Mouse (Mus musculus) thymus, postnatal 36 days (tissue): ENCODE data around the gene Lrrc4c.

Experiments
- DNase-seq, 2 experiments: peaks; one replicate each; pipeline ENCODE4 v3.0.0; 2022; ENCODE audit warnings: mixed read lengths in 2 of 2

Gene Lrrc4c

DNA sequence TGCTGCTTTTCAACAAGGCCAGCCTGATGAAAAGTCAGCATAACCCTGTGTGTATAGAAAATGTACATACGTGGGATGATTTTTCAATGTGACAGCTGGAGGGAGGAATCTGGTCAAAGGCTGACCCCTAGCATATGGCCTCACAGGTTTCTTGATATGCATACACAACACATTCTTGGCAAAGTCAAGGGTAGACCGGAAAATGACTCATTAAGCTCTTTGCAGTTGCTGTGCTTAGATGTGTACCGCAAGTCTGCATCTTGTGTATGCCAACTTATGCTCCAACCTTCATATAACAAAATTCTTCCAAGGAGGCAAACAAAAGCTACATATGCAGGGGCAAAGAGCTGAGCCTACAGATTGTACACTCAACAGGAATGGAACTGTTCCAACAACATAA is 631.6 kb downstream of the Lrrc4c start:
- DNase-seq: no peak

DNA sequence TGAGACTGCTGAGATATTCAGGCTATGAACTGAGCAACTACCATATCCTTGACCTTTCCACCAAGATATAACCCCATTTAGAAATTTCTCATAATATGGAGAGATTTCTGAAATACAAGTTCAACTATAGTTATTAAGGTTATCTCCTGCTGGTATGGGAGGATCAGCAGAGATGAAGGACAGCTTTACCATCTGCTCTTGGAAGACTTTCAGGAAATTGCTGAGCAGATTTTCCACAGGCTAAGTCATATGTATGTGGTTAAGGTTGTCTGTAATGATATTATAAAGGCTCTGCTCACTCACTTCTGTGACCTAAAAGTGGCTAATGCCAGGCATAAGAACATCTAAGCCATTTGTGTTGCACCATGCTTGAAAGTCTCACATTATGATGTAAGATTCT is 681.6 kb downstream of the Lrrc4c start:
- no peak for DNase-seq

DNA sequence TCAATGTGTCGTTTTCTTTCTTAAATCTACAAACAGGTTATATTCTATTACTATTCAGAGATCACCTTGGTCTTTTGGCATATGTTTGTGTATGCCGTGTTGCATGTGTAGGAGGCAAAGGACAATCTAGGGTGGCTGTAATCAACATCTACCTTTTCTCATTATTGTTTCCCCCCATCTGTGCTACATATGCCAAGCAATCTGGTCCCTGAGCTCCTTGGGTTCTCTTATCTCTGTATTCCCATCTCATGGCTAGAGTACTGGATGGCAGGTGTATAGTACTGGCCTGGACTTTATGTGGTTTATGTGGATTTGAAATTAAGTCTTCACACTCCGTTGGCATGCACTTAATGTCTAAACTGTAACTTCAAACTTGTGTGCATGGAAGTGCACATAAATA is 700.4 kb downstream of the Lrrc4c start:
- DNase-seq: no peak

DNA sequence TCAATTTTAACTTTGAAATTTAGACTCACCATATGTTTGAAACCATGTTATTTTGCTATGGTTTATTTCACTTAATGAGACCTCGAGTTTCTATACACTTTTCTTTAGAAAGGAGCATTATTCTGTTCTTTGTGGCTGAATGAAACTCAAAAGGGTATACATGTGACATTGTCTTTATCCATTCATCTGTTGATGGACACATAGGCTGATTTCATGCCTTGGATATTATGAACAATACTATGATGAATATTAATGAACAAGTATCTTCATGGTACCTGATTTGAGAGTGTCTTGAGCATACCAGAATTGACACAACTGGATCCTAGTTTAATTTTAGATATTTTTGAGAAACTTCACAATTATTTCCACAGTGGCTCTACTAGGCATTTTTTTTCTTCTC is 709.0 kb downstream of the Lrrc4c start:
- DNase-seq: no peak

DNA sequence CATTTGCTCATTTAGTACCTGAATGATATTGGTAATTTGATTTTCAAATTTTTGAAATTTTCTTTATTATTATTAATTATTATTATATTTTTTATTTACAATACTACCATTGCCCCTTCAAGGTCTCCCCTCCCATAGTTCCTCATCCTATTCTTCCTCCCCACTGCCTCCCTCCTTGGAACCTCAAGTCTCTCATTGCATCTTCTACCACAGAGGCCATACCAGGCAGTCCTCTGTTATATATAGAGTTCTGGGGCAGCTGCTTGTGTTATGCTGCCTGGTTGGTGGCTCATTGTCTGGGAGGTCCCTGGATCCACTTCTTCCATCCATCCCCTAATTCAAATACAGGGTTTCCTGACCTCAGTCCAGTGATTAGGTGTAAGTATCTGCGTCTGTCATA is 709.6 kb downstream of the Lrrc4c start:
- DNase-seq: no peak

DNA sequence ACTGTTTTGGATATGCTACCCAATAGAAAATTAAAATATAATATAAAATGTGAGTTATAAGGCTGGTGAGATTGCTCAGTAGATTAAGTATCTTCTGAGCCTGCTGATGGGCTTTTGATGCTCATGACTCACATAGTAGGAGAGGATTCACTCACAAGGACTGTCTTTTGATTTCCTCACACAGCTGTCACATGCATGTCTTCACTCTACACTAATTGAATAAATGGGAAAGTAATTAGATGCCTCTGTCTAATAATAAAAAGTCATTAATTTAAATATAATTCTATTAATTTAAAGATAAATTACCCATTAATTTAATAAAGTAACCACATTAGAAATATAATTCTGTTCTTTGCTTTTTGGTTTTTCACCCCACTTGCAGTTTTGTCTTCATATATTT is 718.4 kb downstream of the Lrrc4c start:
- DNase-seq: no peak

DNA sequence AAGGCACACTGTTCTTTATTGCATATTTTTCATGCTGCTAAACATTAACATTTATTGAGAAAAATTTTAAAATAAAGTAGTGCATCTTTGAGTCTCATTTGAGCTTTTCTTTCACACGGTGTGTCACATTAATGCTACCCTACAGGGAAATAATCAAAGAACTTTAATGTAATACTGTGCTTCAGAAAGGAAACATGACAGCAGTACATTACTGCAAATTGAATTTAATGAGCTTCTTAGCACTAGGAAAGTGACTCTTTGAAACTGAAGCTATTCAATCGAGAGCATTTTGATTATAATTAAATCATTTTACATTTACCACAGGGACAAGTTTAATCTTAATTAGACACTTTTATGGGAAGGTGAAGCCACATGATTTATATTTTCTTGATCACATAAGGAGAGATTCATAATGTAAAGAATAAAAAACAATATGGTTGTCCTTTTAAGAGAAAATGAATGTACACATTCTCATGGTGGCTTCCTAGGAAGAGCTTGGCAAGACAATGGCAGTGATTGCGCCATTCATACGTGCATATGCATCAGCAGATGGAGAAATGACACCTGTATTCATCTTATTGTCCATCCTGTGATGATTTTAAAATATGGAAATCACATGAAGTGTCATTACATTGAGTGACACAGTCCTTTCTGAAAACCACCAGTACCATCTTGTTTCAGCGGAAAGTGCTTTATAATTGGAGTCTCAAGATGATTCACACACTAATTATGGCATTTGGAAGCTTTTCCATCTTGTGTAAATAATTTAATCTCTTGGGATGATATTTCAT is 719.2 kb downstream of the Lrrc4c start:
- no peak for DNase-seq

DNA sequence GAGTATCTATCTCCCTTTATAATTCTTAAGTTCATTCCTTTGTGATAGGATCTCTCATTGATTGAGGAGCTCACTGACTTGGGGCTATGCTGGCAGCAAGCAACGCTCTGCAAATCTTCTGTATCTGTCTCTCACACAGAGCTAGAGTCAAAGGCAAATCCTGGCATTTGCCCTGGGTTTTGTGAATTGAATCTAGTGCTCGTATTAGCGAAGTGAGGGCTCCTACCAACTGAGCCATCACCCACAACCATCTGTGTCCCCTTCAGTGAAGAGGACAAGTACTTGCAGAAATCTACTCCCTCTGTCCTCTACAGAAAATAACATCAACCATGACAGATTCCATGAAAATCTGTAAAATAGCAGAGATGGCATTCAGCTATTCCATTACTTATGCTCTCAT is 726.0 kb downstream of the Lrrc4c start:
- DNase-seq: no peak

DNA sequence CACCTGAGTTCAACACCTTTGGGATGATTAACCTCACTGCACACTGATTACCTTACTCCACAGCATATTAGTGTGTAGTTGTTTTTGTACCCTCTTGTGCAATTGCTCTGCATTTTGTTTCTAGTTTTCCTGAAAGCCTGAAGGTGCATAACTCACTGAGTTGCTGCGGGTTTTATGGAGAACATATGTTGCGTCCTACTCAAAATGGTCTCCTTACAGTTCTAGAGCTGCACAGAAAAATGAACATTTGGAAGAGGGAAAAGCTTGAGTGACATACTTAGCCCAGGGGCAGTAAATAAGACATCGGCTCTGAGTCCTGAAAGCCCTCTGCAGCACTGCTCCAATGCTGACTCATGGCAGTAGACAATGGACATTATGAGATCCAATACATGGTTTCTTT is 727.7 kb downstream of the Lrrc4c start:
- no peak for DNase-seq

DNA sequence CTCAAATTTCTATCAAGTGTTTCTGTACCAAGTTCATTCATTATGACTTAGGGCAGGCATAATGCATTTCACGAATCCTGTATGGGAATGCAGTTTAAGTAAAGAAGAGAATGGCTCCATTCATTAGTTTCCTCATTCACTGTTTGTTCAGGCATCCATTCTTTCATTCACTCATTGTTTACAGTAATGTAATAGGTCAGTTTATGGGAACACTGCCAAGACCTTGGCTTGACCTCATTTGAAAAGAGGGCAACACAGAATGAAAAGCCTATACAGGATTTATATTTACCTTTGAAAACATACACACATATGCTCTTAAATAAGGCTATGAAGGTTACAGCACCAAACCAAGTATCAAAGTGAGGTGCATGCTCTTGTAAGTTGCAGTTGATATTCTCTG is 762.2 kb downstream of the Lrrc4c start:
- no peak for DNase-seq

DNA sequence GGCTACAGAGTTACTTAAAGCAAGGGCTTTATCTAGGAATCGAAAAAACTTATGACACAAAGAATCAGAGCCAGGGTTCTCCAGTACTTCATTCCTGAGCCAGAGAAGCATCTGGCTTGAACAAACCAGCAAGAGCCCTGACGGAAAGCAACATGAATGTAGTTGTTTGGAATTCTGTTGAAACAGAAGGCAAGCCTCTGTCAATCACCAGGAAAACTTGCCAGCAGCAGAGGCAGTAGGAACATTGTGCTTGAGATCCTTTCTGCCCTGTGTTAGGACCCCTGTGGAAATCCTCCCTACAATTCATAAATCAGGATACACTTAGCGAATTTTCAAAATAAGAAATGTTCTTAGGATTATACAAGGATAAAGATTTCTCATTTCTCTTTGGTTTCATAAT is 780.0 kb downstream of the Lrrc4c start:
- no peak for DNase-seq

DNA sequence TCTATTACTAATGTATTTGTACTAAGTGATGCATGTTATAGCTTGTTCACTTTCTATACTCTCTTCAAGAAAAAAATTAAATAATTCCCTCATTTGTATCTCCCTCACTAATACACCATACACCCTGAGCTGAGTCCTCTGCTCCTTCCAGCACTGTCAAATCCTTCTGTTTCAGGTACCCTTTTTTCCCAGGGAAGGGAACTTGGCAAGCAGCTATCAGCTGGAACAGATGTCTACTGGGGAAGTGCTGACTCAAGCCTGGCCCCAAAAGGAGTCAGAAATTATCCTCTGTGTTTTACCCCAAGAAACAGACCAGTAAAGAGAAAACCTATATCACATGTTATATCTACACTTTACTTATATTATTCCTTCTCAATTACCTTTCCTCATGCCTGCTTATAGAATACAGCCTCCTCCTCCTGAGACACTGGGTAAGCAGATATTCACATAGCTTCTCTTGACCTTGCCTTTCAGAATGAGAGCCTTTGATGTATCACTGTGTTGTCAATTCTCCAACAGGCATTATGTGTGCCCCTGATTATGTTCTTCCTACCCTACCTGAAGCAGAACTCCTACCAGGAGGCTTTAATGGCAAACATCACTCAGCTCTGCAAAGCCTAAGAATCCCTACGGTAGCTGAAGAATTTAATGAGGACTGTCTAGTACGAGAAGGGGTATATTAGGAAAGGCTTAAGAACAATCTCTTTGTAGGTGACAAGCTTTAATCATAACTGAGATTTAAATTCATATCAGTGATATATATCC is 785.6 kb downstream of the Lrrc4c start:
- DNase-seq: no peak

DNA sequence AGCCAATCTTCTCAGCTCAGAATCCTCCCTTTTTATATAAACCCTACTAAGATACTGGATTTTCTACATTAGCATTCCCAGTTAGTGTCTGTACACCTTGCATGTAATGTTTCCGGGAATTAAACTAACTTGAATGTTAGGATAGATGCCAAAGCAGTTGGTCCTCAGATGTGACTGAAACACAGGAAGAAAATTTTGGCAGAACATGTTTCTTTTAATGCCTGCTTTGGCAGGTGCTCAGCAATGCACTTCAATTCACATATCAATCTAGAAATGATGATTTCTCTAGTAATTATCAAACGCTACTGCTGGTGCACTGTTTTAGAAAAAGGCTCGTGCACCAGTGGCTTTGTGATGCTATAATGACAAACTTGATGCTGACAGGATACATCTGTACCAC is 806.3 kb downstream of the Lrrc4c start:
- DNase-seq: no peak

DNA sequence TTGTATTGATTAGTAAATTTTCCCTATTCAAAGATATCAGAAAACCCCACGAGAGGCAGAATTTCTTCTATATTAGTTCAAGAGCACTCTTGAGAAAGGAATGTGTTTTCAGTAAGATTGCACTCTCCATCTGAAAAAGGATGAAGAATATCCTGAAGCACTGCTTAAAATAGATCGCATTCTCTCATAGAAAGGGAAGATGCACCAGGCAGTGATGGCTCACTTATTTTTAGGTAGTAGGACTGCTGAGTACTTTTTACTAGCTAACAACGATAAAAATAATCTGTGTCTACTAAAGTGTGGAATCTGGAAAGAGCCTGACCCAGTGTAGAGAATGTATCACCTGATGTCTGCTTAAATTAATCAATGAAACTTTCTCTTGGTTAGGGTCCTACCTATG is 820.5 kb downstream of the Lrrc4c start:
- no peak for DNase-seq

DNA sequence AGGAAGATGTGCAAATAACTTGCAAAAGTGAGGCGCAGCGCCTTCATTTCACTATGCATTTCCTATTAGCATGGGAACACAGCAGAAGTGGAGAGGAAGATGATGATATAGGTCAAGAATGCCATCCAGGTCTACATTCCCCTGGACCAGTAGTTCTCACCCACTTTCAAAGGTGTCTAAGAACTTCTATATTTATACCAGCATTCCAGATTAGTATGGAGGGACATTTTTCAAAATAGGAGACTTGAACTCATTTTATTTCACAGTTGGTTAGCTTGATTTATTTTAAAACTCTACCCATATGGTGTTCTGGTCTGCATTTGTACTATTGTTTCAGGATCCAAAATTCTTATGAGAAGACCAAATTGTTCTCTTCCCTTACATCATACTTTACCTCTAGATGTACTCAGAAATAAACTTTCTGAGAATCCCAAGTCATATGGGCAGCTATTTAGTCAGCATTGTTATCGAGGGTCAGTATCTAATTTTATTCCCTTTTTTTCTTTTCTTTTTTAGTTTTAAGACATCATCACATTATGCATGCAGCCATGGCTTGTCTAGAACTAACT is 833.7 kb downstream of the Lrrc4c start:
- no peak for DNase-seq

DNA sequence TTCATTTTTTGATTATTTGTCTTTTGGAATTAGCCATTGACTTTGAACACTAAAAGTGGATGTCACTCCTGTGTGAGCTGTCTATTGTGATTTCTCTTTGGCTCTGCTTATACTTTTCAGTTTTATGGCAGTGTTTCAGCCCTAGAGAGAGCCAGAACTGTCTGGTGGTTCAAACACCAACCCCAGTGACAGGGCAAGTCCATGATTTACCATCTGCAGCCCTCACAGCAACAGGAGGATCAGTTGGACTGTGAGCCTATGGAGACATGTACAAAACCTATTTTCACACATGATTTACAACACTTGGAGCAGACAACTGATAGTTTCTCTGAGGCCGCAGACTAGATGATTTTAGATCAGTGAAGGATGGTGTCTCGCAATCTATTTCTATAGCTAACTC is 847.8 kb downstream of the Lrrc4c start:
- DNase-seq: no peak

DNA sequence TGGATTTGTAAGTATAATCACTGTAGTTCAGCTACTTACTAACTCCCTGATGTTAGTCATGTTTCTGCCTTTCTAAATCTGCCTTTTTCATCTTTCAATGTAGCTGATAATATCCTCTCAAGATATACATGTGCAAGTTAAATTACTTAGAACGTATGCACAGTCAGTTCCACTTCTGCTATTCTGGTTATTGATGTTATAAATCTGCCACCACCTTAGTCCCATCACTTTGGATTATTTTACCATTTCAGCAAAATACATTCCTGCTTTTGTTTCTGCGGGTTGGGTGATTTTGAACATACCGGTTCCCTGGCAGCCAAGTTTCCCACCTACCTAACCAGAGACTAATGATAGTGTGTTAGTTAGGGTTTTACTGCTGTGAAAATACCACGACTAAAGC is 860.4 kb downstream of the Lrrc4c start:
- no peak for DNase-seq

DNA sequence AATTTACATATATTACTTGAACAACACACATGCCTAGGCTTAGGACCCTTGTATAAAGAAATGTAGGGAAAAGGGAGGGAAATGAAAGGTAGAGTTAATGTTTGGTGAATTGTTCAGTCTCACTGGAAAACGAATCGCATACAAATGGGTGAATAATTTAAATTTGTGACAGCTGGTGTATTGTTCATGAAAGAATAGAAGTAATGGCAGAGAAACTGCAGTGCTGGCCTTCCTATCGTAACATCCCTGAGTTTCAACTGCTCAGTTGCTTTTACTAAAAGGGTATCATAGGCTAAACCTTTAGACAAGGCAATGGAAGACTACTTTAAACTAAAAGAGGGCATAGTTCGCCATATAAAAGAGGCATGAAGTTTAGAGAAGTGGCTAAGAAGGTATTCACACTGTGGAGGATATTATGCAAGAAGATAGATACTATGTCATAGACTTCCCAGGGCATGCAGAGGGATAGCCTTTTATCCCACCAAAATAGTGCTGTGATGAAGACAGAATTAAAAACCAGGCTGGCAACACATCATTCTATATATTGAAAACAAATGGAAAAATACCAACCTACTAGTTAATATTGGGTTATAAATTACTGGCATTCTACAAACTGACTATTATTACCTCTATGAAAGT is 879.1 kb downstream of the Lrrc4c start:
- DNase-seq: no peak

DNA sequence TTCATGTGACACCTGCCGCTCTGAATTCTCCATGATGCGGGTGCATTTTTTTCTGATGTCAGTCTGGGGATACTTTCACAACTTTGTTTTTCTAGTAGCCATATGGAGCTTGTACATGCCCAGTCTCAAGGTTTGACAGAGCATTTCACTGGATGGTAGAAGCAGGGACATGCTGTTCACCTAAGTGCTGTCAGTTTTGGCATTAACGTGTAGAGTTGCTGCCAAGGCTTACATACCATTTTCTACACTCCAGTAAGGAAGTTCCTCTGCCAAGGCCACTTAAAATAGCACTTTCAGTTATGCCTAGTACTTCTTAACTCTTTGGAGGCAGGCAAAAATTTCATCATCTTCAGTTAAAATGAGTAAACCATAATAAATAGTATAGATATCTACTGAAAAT is 915.0 kb downstream of the Lrrc4c start:
- no peak for DNase-seq

DNA sequence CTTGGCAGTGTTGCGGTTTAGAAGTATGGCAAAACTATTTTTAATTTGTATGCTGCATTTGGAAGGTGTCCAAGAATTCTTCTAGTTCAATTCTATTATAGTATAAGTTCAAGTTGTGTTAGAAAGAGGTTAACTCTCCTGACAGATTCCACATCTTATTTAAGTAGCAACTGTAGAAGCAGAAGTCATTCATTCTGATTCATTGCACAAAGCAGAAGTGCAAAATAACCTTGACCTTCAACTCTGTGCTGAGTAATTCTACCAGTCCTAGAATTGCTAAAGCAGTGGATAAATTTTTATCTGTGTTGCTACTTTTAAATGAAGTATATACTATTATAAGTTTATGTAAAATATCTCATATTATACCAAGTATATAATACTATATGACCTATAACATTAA is 916.1 kb downstream of the Lrrc4c start:
- no peak for DNase-seq

DNA sequence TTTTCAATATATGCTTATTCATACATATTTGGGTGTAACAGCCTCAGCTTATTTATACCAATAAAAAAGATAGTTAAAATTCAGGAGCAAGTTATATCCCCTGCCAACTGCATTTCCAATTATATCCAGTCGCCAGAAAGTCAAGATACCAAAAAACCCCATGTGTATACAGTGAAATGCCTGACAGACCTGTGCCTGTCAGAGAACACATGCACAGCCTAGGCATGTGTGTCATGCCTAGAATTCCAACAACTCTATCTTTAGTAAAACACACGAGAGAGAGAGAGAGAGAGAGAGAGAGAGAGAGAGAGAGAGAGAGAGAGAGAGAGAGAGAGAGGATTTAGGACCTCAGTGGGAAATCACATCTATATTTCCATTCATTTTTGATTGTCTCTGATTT is 956.7 kb downstream of the Lrrc4c start:
- no peak for DNase-seq

DNA sequence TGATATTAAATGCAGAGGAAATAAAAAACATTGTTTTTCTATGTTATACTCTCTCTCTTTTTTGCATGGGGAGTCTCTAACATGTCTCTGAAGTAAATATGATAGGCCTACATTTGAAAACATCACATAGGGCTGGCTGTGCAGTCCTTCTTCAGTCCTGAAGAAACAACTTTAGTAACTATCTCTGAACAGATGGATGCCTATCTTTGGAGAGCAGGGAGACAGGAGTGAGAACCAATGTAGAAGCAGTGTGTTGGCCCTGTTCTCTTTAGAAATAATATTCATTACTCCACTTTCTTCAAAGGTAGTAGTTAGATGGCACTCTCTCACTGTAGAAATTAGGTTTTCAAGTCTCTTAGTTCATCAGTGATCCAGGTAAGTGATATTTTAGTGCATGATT is 967.0 kb downstream of the Lrrc4c start:
- DNase-seq: no peak

DNA sequence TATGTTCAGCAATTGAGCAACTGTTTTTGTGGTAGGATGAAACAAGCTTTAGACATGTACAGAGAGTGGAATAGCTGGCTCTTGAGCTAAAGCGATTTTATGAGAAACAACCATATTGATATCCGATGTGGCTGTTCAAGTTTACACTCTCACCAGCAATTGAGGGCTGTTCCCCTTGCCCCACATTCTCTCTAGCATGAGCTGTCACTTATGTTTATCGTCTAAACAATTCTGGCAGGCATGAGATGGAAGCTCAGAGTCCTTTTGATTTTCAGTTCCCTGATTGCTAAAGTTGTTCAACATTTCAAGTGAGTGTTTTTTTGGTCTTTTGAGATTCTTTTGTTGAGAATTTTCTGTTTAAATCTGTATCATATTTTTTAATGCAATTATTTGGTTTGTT is 976.2 kb downstream of the Lrrc4c start:
- no peak for DNase-seq

DNA sequence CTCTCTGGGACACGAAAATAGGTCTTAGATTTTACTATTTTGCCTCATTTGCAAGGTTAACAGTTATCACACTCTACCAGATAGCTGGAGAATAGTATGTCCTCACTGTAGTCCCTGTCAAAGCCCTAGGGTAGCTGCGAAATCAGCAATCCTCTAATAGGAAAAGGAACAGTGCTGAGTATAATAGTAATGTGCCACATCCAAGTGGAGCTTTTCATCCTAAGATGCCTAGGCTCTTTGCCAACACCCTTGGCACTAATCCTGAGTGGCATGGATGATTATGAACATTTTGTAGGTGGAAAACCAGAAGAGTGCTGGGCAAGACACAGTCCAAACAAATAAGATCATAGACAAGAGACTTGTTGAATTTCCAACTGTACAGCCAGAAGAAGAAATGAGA is 981.7 kb downstream of the Lrrc4c start:
- DNase-seq: no peak
